Mouse (Mus musculus) spleen, adult 2 months (tissue): ENCODE data around the gene Ovol1.

Source experiments
- CTCF ChIP-seq: fragments of 200-500 bp; IDR thresholded peaks from 2 replicates; pipeline ENCODE4 v1.5.1; 2011; ENCODE audit warnings: mild to moderate bottlenecking, inconsistent platforms; ENCODE audit not compliant: insufficient read depth, insufficient read length, insufficient replicate concordance; ENCODE audit errors: extremely low read depth
- POLR2A ChIP-seq: fragments of 200-500 bp; IDR thresholded peaks from 2 replicates; pipeline ENCODE4 v1.6.1; 2011; ENCODE audit warnings: low read depth, low read length, inconsistent platforms

DNA sequence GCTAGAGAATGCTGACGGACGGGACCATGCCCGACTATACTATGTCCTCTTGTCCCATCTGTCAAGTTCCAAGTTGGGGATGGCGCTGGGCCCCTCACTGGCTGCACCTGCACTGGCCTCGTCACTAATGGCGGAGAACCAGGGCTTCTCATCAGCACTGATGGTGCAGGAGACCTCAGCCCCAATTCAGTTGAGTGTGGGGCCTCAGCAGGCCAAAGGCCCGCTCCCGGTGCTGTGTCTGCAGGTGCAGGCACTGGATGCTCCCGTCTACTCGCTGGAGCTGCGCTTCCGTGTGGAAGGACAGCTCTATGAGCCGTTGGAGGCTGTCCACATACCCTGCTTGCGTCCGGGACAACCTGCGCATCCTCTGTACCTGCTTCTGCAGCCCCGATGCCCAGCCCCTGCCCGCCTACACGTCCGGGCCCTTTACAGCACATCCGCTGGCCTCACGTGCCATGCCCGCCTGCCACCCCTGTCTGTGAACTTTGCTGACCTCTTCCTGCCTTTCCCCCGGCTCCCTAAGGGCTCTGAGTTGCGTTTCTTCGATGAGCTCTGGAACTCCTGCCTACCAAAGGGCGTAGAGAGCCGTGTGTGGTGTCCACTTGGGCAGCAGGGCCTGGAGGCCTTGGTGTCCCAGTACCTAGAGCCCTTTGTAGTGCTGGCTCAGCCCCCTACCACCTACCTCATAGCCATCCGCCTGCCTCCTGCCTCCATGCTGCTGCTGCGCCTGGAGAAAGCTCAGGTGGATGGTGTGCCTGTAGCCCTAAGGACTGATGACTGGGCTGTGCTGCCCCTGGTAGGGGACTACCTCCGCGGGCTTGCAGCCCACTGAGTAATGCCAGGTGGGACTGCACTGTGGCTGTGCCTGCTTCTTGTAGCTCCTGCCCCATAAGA, 10.2 kb upstream of the Ovol1 start:
- TF ChIP-seq POLR2A (no peak), CTCF (no peak)
